Mouse (Mus musculus) limb, embryonic 13.5 days (tissue): ENCODE results near the gene Mtmr4. TPM values are rescaled to one million over a fixed set of nuclear protein-coding genes. Genes with fewer than 3 reads are reported as not detected.
A peak's percentile ranks its signal among the peaks of the same experiment; 100 is the strongest.

Source experiments
- ATAC-seq: fragments of 200-750 bp; cut with Nextera tagmentation; 2 replicates; pipeline ENCODE4 v1.8.0; 2017; ENCODE audit warnings: low read depth, moderate number of reproducible peaks, moderate TSS enrichment; ENCODE audit not compliant: low FRiP score
- H3K27ac ChIP-seq: fragments of 300-500 bp; sonication (generic); 2 replicates; pipeline ENCODE4 v1.5.1; 2015; ENCODE audit warnings: inconsistent platforms, mild to moderate bottlenecking, moderate library complexity
- H3K27me3 ChIP-seq: fragments of 300-500 bp; sonication (generic); 2 replicates; pipeline ENCODE4 v1.6.1; 2015; ENCODE audit warnings: mild to moderate bottlenecking, inconsistent platforms
- H3K36me3 ChIP-seq: fragments of 300-500 bp; sonication (generic); 2 replicates; pipeline ENCODE4 v1.6.1; 2015; ENCODE audit warnings: inconsistent platforms, mild to moderate bottlenecking, moderate library complexity
- H3K4me1 ChIP-seq: fragments of 300-500 bp; sonication (generic); 2 replicates; pipeline ENCODE4 v1.6.1; 2015; ENCODE audit warnings: inconsistent platforms
- H3K4me2 ChIP-seq: fragments of 300-500 bp; sonication (generic); replicated peaks from 2 replicates; pipeline ENCODE4 v1.6.1; 2015; ENCODE audit warnings: inconsistent platforms, mild to moderate bottlenecking, moderate library complexity
- H3K4me3 ChIP-seq: fragments of 300-500 bp; sonication (generic); 2 replicates; pipeline ENCODE4 v1.5.1; 2015; ENCODE audit warnings: moderate library complexity, mild to moderate bottlenecking, inconsistent platforms
- H3K9ac ChIP-seq: fragments of 300-500 bp; sonication (generic); 2 replicates; pipeline ENCODE4 v1.6.1; 2015; ENCODE audit warnings: mild to moderate bottlenecking, inconsistent platforms
- H3K9me3 ChIP-seq: fragments of 300-500 bp; sonication (generic); 2 replicates; pipeline ENCODE4 v1.6.1; 2016; ENCODE audit warnings: inconsistent platforms
- WGBS: fragments of 180-500 bp; shearing (Covaris S2); methylation state at CpG from one replicate; pipeline ENCODE4 v1.1.7; 2015; 5-methylcytosine and 5-hydroxymethylcytosine counted together
- polyA plus RNA-seq: library from polyadenylated mRNA; unstranded; fragments of >200 nt; fragmentation: Nextera tagmentation; extraction: Ambion mirVana; gene quantifications from 2 replicates; pipeline ENCODE4 v1.2.1, GENCODE M21; 2015

Mtmr4 gene
- polyA plus RNA-seq, 1 experiment from 2014 or later, result 38.9 TPM

DNA sequence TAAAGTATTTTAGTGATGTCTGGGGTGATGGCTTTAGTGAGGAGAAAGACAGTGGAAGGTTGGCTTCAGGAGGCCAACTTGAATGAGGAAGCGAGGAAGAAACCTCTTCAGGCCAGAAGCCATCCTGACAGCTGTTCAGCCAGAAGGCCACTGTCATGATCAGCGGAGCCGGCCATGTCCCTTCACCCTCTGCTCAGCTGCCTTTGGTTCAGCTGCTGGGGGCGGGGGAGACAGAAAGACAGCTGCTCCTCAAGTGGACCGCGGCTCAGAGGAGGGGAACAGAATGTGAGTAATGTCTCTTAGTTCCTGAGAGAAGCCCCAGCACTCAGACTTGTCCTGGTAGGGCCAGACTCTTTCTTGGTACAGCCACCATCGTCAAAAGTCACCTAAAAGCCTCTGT lies 18.2 kb upstream of the Mtmr4 start:
- WGBS, result 76% methylated on average over 7 of the region's 7 CpGs

GRCm38 (mm10) chr11:87574520-87575180 lies 17.3 kb upstream of the Mtmr4 start:
- H3K9ac ChIP-seq, result no peak overlapping the region
- 76% methylated on average over 21 of the region's 21 CpGs for WGBS
- ATAC-seq, result no peak
- no peak overlapping the region for H3K4me3 ChIP-seq
- no peak overlapping the region for H3K4me2 ChIP-seq
- H3K27ac ChIP-seq, result no peak overlapping the region
- H3K4me1 ChIP-seq, result peaks cover 15% of the 10 kb centered on the region
- no peaks in the 10 kb centered on the region for H3K36me3 ChIP-seq
- no peaks in the 10 kb centered on the region for H3K9me3 ChIP-seq
- H3K27me3 ChIP-seq, result peaks cover 7% of the 10 kb centered on the region

More for the DNA sequence above, 18.2 kb upstream of the Mtmr4 start:
- H3K9ac ChIP-seq, result no peak overlapping the region
- peaks cover 7% of the 10 kb centered on the region; the same call in 1 of the 2 replicates for H3K27me3 ChIP-seq
- no peaks in the 10 kb centered on the region for H3K36me3 ChIP-seq
- H3K9me3 ChIP-seq, result no peaks in the 10 kb centered on the region
- ATAC-seq, result no peak
- H3K4me2 ChIP-seq, result no peak overlapping the region
- H3K4me3 ChIP-seq, result no peak overlapping the region
- H3K4me1 ChIP-seq, result peaks cover 13% of the 10 kb centered on the region
- H3K27ac ChIP-seq, result no peak overlapping the region

DNA sequence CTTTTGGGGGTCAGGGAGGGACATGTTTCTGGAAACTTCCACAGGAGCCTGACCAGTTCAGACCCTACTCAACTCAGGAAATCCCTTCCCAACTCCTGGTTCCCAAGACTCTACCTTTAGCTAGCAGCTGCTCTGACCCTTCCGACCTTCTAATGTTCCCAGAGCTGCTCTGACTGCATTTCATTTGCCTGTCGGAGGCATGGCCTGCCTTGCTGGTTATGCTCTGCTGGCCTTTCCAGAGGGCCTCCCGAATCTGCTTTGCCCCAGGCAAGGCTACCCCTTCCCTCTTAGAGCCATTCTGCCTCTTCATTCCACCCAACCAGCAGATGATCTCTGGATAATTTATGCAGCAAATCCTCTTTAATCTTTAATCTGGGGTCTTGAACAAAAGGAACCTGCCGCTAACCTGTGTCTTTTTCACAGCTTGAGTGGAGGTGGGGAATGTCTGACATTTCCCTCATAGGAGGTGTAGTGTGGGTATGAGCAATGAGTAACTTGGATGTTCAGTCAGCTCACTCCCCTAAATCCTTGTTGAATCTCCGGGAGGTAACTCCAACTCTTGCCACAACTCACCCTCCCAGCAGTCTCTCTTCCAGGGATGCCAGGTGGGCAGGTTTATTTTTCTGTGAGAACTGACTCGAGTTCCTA lies 14.2 kb upstream of the Mtmr4 start:
- no peak overlapping the region for H3K27ac ChIP-seq
- peak overlapping the region; percentile 62 for H3K4me3 ChIP-seq
- H3K9ac ChIP-seq, result peak overlapping the region; percentile 63
- no peak for ATAC-seq
- no peaks in the 10 kb centered on the region for H3K9me3 ChIP-seq
- H3K36me3 ChIP-seq, result no peaks in the 10 kb centered on the region
- 21% methylated on average over 6 of the region's 6 CpGs for WGBS
- H3K4me1 ChIP-seq, result peaks cover 15% of the 10 kb centered on the region
- peaks cover 13% of the 10 kb centered on the region for H3K27me3 ChIP-seq
- H3K4me2 ChIP-seq, result peak overlapping the region; percentile 93

GRCm38 (mm10) chr11:87578249-87578962 lies 13.6 kb upstream of the Mtmr4 start:
- Histone ChIP-seq H3K4me3 (peak overlapping the region; percentile 62), H3K27me3 (peaks cover 13% of the 10 kb centered on the region), H3K4me2 (peak overlapping the region; percentile 93), H3K4me1 (peaks cover 15% of the 10 kb centered on the region), H3K36me3 (no peaks in the 10 kb centered on the region), H3K9me3 (no peaks in the 10 kb centered on the region), H3K9ac (peak overlapping the region; percentile 63), H3K27ac (no peak overlapping the region)
- peak; percentile 80 for ATAC-seq
- WGBS, result under 1% methylated on average over 40 of the region's 40 CpGs

- WGBS, result 22% methylated on average over 10 of the region's 10 CpGs
- Histone ChIP-seq H3K36me3 (no peaks in the 10 kb centered on the region), H3K9ac (peak overlapping the region; percentile 63; the same call in 1 of the 2 replicates), H3K4me1 (peaks cover 15% of the 10 kb centered on the region), H3K9me3 (no peaks in the 10 kb centered on the region), H3K27ac (no peak overlapping the region), H3K27me3 (peaks cover 13% of the 10 kb centered on the region), H3K4me2 (peak overlapping the region; percentile 93), H3K4me3 (peak overlapping the region; percentile 62)
- ATAC-seq, result no peak; the same call in 1 of the 2 replicates
Measured at GRCm38 (mm10) chr11:87578963-87579601, 12.9 kb upstream of the Mtmr4 start.

DNA sequence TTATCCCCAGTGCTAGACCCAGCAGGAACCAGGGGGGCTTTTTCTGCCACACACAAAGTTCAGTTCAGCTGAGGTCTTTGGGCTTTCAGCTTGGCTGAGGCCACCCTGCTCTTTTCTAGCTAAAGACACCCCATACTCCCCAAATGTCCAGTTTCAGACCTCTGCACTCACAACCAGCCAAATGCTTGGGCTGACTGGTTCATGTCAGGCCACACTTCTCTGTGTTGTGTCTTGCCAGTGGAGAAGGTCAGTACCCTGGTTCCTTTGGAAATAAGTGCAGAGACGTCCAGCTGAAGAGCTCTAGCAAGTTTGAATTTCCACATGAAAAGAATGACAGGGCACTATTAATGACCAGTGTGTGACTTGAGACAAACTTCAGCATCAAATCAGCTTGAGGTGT lies 12.2 kb upstream of the Mtmr4 start:
- 56% methylated on average over 1 of the region's 1 CpGs for WGBS
- H3K27me3 ChIP-seq, result peaks cover 13% of the 10 kb centered on the region
- no peak overlapping the region for H3K9ac ChIP-seq

GRCm38 (mm10) chr11:87580543-87581085 lies 11.3 kb upstream of the Mtmr4 start:
- no peak for ATAC-seq
- H3K27ac ChIP-seq, result no peak overlapping the region

More for the DNA sequence above, 12.2 kb upstream of the Mtmr4 start:
- no peaks in the 10 kb centered on the region for H3K9me3 ChIP-seq
- H3K4me2 ChIP-seq, result 0 out of 2 replicates have a peak overlapping the region, but pooled peaks have one; percentile 93
- no peaks in the 10 kb centered on the region for H3K36me3 ChIP-seq
- H3K27ac ChIP-seq, result no peak overlapping the region
- no peak for ATAC-seq
- H3K4me3 ChIP-seq, result no peak overlapping the region
- H3K4me1 ChIP-seq, result peaks cover 17% of the 10 kb centered on the region

DNA sequence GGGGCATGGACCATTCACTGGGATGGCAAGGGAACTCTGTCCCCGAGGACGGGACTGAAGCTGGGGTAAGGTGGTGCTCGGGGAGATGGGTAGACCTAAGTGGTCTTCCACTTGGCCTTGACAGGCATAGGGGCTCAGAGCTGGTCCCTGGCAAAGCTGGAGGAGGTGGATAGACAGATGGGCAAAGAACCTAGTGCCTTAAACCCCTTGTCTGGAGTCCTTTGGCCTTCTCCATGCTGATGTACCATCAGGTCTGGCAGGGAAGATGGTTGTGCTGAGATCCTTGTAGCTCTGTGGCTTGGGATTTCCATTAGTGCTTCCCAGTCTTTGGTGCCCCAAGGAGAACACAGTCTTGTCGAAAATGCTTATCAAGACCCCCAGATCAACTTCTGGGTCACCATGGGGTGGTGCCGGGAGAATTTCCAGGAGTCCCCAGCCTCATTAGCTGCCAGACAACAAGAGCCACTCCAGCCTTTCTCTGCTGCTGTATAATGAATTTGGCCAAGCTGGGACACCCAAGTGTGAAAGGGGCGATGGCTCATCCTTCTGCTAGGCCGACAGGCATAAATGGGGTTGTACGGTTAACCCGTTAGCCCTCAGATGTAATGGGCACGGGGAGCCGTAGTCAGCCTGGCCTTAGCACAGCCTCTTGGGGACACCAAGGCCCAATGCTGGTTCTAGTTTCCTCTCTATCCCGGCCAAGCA lies 10.6 kb upstream of the Mtmr4 start:
- 88% methylated on average over 12 of the region's 12 CpGs for WGBS
- H3K4me3 ChIP-seq, result no peak overlapping the region

More at GRCm38 (mm10) chr11:87580543-87581085, 11.3 kb upstream of the Mtmr4 start:
- no peaks in the 10 kb centered on the region for H3K36me3 ChIP-seq
- H3K4me3 ChIP-seq, result no peak overlapping the region
- peaks cover 13% of the 10 kb centered on the region for H3K27me3 ChIP-seq
- no peak overlapping the region for H3K4me2 ChIP-seq
- 58% methylated on average over 9 of the region's 10 CpGs for WGBS
- peaks cover 20% of the 10 kb centered on the region for H3K4me1 ChIP-seq
- H3K9me3 ChIP-seq, result no peaks in the 10 kb centered on the region
- no peak overlapping the region for H3K9ac ChIP-seq

GRCm38 (mm10) chr11:87581933-87582710 lies 9.8 kb upstream of the Mtmr4 start:
- peaks cover 11% of the 10 kb centered on the region for H3K27me3 ChIP-seq
- WGBS, result 79% methylated on average over 8 of the region's 8 CpGs
- H3K4me2 ChIP-seq, result no peak overlapping the region
- H3K27ac ChIP-seq, result no peak overlapping the region
- no peak overlapping the region for H3K4me3 ChIP-seq
- no peaks in the 10 kb centered on the region for H3K36me3 ChIP-seq
- no peaks in the 10 kb centered on the region for H3K9me3 ChIP-seq
- no peak overlapping the region for H3K9ac ChIP-seq
- ATAC-seq, result no peak
- peaks cover 20% of the 10 kb centered on the region for H3K4me1 ChIP-seq

More for the DNA sequence above, 10.6 kb upstream of the Mtmr4 start:
- Histone ChIP-seq H3K27me3 (peaks cover 13% of the 10 kb centered on the region), H3K4me1 (peaks cover 20% of the 10 kb centered on the region), H3K9me3 (no peaks in the 10 kb centered on the region), H3K36me3 (no peaks in the 10 kb centered on the region), H3K9ac (no peak overlapping the region), H3K4me2 (no peak overlapping the region), H3K27ac (no peak overlapping the region)
- ATAC-seq, result no peak

GRCm38 (mm10) chr11:87583291-87584034 lies 8.5 kb upstream of the Mtmr4 start:
- Histone ChIP-seq H3K4me3 (no peak overlapping the region), H3K36me3 (no peaks in the 10 kb centered on the region), H3K9ac (no peak overlapping the region), H3K27ac (no peak overlapping the region), H3K27me3 (peaks cover 6% of the 10 kb centered on the region; the same call in 1 of the 2 replicates), H3K9me3 (no peaks in the 10 kb centered on the region), H3K4me1 (peaks cover 10% of the 10 kb centered on the region; the same call in 1 of the 2 replicates), H3K4me2 (no peak overlapping the region)
- WGBS, result 80% methylated on average over 6 of the region's 6 CpGs
- no peak for ATAC-seq
